Mouse (Mus musculus): ENCODE data around the gene Bcl11a.

DNA sequence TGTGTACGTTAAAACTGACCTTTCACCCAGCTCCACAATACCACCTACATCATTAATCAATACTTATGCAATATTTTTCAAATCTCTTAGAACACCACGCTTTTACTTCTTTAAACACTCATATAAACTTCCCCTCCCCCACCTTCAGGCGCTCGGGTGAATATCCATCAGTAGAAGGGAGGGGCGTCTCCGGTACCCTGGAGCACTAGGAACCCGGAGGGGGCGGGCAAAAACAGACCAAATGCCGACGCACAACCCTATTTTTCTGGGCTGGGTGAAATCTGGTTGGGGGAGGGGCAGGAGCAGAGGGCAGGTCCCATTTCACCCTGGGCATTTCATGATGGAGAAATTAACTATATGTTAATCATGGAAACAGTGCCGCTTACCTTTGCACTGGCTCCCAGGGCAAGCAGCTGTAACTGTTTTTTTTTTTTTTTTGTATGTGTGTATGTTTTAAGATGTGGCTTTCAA, 3.2 kb upstream of the Bcl11a start, which contains the start of gene A830031A19Rik:
- TF ChIP-seq CTCF (IDR thresholded peaks at IDR 0.05; ENCODE audit: low read depth) (no peak), EP300 (IDR thresholded peaks at IDR 0.05; ENCODE audit: low read depth) (no peak)

All from liver, postnatal 0 days (tissue).